Mouse (Mus musculus) limb, embryonic 10.5 days (tissue): ENCODE data around the gene Ints11. TPM values are rescaled to one million over a fixed set of nuclear protein-coding genes. Genes with fewer than 3 reads are reported as not detected.
A peak's percentile ranks its signal among the peaks of the same experiment; 100 is the strongest.

Experiments used
- DNase-seq: peaks from one replicate; pipeline ENCODE4 v3.0.0-alpha.2; 2017; ENCODE audit warnings: low spot score
- H3K27ac ChIP-seq: fragments of 300-500 bp; sonication (generic); 2 replicates; pipeline ENCODE4 v1.5.1; 2016; ENCODE audit warnings: mild to moderate bottlenecking
- H3K27me3 ChIP-seq: fragments of 300-500 bp; sonication (generic); 2 replicates; pipeline ENCODE4 v1.6.1; 2016; ENCODE audit warnings: low read depth, mild to moderate bottlenecking; ENCODE audit not compliant: poor library complexity, severe bottlenecking
- H3K36me3 ChIP-seq: fragments of 300-500 bp; sonication (generic); 2 replicates; pipeline ENCODE4 v1.6.1; 2016; ENCODE audit warnings: mild to moderate bottlenecking, moderate library complexity
- H3K4me1 ChIP-seq: fragments of 300-500 bp; sonication (generic); 2 replicates; pipeline ENCODE4 v1.6.1; 2016
- H3K4me3 ChIP-seq: fragments of 300-500 bp; sonication (generic); 2 replicates; pipeline ENCODE4 v1.5.1; 2016; ENCODE audit warnings: mild to moderate bottlenecking, moderate library complexity
- H3K9me3 ChIP-seq: fragments of 300-500 bp; sonication (generic); replicated peaks from 2 replicates; pipeline ENCODE4 v1.6.1; 2016; ENCODE audit warnings: mild to moderate bottlenecking
- WGBS: fragments of 180-500 bp; shearing (Covaris S2); methylation state at CpG from one replicate; pipeline ENCODE4 v1.1.7; 2016; 5-methylcytosine and 5-hydroxymethylcytosine counted together
- polyA plus RNA-seq: library from polyadenylated mRNA; unstranded; fragments of >200 nt; fragmentation: Nextera tagmentation; extraction: Ambion mirVana; gene quantifications from 2 replicates; pipeline ENCODE4 v1.2.1, GENCODE M21; 2016

The Ints11 gene
- polyA plus RNA-seq, 1 experiment from 2014 or later: 106 TPM

GRCm38 (mm10) chr4:155851951-155852411, 17.4 kb upstream of the Ints11 start:
- Histone ChIP-seq H3K36me3 (peaks cover 41% of the 10 kb centered on the region), H3K27me3 (no peaks in the 10 kb centered on the region), H3K9me3 (no peaks in the 10 kb centered on the region), H3K4me3 (no peak overlapping the region), H3K4me1 (peaks cover 17% of the 10 kb centered on the region), H3K27ac (no peak overlapping the region)
- 85% methylated on average over 2 of the region's 2 CpGs for WGBS
- no peak for DNase-seq

- no peak overlapping the region for H3K4me3 ChIP-seq
- no peak for DNase-seq
- H3K4me1 ChIP-seq: peaks cover 6% of the 10 kb centered on the region
- H3K27me3 ChIP-seq: no peaks in the 10 kb centered on the region
- no peaks in the 10 kb centered on the region for H3K9me3 ChIP-seq
- 89% methylated on average over 9 of the region's 9 CpGs for WGBS
- peaks cover 55% of the 10 kb centered on the region for H3K36me3 ChIP-seq
- no peak overlapping the region for H3K27ac ChIP-seq
Measured at GRCm38 (mm10) chr4:155853421-155853820, 15.9 kb upstream of the Ints11 start.

GRCm38 (mm10) chr4:155854991-155855390, 14.4 kb upstream of the Ints11 start:
- H3K9me3 ChIP-seq: no peaks in the 10 kb centered on the region
- H3K27me3 ChIP-seq: no peaks in the 10 kb centered on the region
- DNase-seq: no peak
- WGBS: 98% methylated on average over 12 of the region's 12 CpGs
- no peak overlapping the region for H3K27ac ChIP-seq
- no peak overlapping the region for H3K4me3 ChIP-seq
- peaks cover 66% of the 10 kb centered on the region for H3K36me3 ChIP-seq
- H3K4me1 ChIP-seq: no peaks in the 10 kb centered on the region

- H3K27me3 ChIP-seq: no peaks in the 10 kb centered on the region
- no peak overlapping the region for H3K27ac ChIP-seq
- WGBS: 89% methylated on average over 12 of the region's 12 CpGs
Measured at GRCm38 (mm10) chr4:155856071-155856470, 13.3 kb upstream of the Ints11 start.

GRCm38 (mm10) chr4:155856881-155857280, 12.5 kb upstream of the Ints11 start:
- Histone ChIP-seq H3K27me3 (no peaks in the 10 kb centered on the region), H3K27ac (no peak overlapping the region), H3K36me3 (peaks cover 79% of the 10 kb centered on the region), H3K4me1 (no peaks in the 10 kb centered on the region), H3K4me3 (no peak overlapping the region), H3K9me3 (no peaks in the 10 kb centered on the region)
- WGBS: 87% methylated on average over 3 of the region's 3 CpGs
- DNase-seq: no peak

More at GRCm38 (mm10) chr4:155856071-155856470, 13.3 kb upstream of the Ints11 start:
- no peak for DNase-seq
- H3K4me3 ChIP-seq: no peak overlapping the region
- no peaks in the 10 kb centered on the region for H3K9me3 ChIP-seq
- peaks cover 75% of the 10 kb centered on the region for H3K36me3 ChIP-seq
- H3K4me1 ChIP-seq: no peaks in the 10 kb centered on the region

GRCm38 (mm10) chr4:155859318-155859717, 10.0 kb upstream of the Ints11 start:
- H3K9me3 ChIP-seq: no peaks in the 10 kb centered on the region
- H3K27me3 ChIP-seq: no peaks in the 10 kb centered on the region
- H3K4me3 ChIP-seq: 0 out of 2 replicates have a peak overlapping the region, but pooled peaks have one; percentile 12
- DNase-seq: peak; percentile 96
- H3K4me1 ChIP-seq: no peaks in the 10 kb centered on the region
- no peak overlapping the region for H3K27ac ChIP-seq
- peaks cover 67% of the 10 kb centered on the region for H3K36me3 ChIP-seq
- WGBS: 20% methylated on average over 13 of the region's 13 CpGs

- 93% methylated on average over 7 of the region's 7 CpGs for WGBS
- Histone ChIP-seq H3K27me3 (no peaks in the 10 kb centered on the region), H3K36me3 (peaks cover 60% of the 10 kb centered on the region), H3K9me3 (no peaks in the 10 kb centered on the region), H3K27ac (no peak overlapping the region), H3K4me3 (no peak overlapping the region), H3K4me1 (no peaks in the 10 kb centered on the region)
- DNase-seq: no peak
Measured at GRCm38 (mm10) chr4:155861787-155862186, 7.6 kb upstream of the Ints11 start.

GRCm38 (mm10) chr4:155863001-155863400, 6.3 kb upstream of the Ints11 start, which contains the start of gene Tas1r3:
Gene Tas1r3 (minus strand): TSS chr4:155863362.
- H3K27me3 ChIP-seq: no peaks in the 10 kb centered on the region
- no peaks in the 10 kb centered on the region for H3K4me1 ChIP-seq
- H3K4me3 ChIP-seq: no peak within 1 kb of the TSS
- H3K36me3 ChIP-seq: peaks cover 51% of the 10 kb centered on the region
- H3K27ac ChIP-seq: no peak within 1 kb of the TSS
- WGBS: 78% methylated on average over 5 of the region's 5 CpGs
- H3K9me3 ChIP-seq: no peaks in the 10 kb centered on the region
- no peak for DNase-seq

- no peaks in the 10 kb centered on the region for H3K9me3 ChIP-seq
- H3K4me1 ChIP-seq: peaks cover 22% of the 10 kb centered on the region
- peak overlapping the region; percentile 88 for H3K27ac ChIP-seq
- H3K4me3 ChIP-seq: peak overlapping the region; percentile 79
- WGBS: 10% methylated on average over 22 of the region's 22 CpGs
- no peak for DNase-seq
- peaks cover 49% of the 10 kb centered on the region for H3K36me3 ChIP-seq
- no peaks in the 10 kb centered on the region for H3K27me3 ChIP-seq
Measured at GRCm38 (mm10) chr4:155868614-155869298, 590 bp upstream of the Ints11 start.

GRCm38 (mm10) chr4:155871404-155871803, 2.1 kb downstream of the Ints11 start:
- no peak overlapping the region for H3K4me3 ChIP-seq
- H3K36me3 ChIP-seq: peaks cover 60% of the 10 kb centered on the region
- H3K4me1 ChIP-seq: peaks cover 22% of the 10 kb centered on the region
- H3K27me3 ChIP-seq: no peaks in the 10 kb centered on the region
- H3K27ac ChIP-seq: no peak overlapping the region
- no peak for DNase-seq
- WGBS: 95% methylated on average over 7 of the region's 7 CpGs
- H3K9me3 ChIP-seq: no peaks in the 10 kb centered on the region

GRCm38 (mm10) chr4:155883587-155883986, 14.2 kb downstream of the Ints11 start:
- H3K27ac ChIP-seq: no peak overlapping the region
- no peaks in the 10 kb centered on the region for H3K4me1 ChIP-seq
- no peaks in the 10 kb centered on the region for H3K9me3 ChIP-seq
- DNase-seq: no peak
- WGBS: 87% methylated on average over 3 of the region's 3 CpGs
- no peak overlapping the region for H3K4me3 ChIP-seq
- no peaks in the 10 kb centered on the region for H3K27me3 ChIP-seq
- H3K36me3 ChIP-seq: peaks cover 86% of the 10 kb centered on the region

GRCm38 (mm10) chr4:155886330-155886729, 17.0 kb downstream of the Ints11 start:
- peaks cover 13% of the 10 kb centered on the region for H3K4me1 ChIP-seq
- WGBS: 93% methylated on average over 5 of the region's 5 CpGs
- H3K27ac ChIP-seq: no peak overlapping the region
- no peak for DNase-seq
- no peaks in the 10 kb centered on the region for H3K9me3 ChIP-seq
- H3K27me3 ChIP-seq: no peaks in the 10 kb centered on the region
- H3K4me3 ChIP-seq: no peak overlapping the region
- peaks cover 84% of the 10 kb centered on the region for H3K36me3 ChIP-seq

- Histone ChIP-seq H3K4me3 (no peak overlapping the region), H3K27ac (no peak overlapping the region), H3K36me3 (peaks cover 73% of the 10 kb centered on the region), H3K4me1 (peaks cover 19% of the 10 kb centered on the region), H3K27me3 (no peaks in the 10 kb centered on the region), H3K9me3 (no peaks in the 10 kb centered on the region)
- DNase-seq: no peak
- WGBS: 94% methylated on average over 10 of the region's 10 CpGs
Measured at GRCm38 (mm10) chr4:155887674-155888073, 18.3 kb downstream of the Ints11 start.
